32 mouse cellular contexts compared by ENCODE assay signal in the genomic region with DNA sequence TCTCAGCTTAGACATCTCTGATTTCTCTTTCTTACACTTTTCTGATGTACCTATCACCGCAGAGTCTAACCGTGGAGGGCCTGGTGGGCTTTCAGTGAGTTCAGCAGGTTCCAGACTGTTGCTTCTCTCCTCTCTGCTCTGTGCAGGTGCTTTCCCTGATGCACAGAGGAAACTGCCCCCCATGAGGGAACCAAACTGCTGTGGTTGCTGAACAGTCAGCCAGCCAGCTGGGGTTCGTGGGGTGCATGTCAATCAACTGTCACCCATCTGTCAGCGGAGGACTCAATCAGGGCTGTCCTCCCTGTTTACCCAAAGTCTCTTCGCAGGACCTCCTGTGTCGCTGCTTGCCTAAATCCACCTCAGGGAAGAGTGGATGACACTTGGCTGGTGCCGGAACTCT. TPM values are rescaled to one million over a fixed set of nuclear protein-coding genes. Genes with fewer than 3 reads are reported as not detected.
A peak's percentile ranks its signal among the peaks of the same experiment; 100 is the strongest.
DNase-seq lines count a peak whose midpoint lies in the region; ATAC-seq and TF ChIP-seq lines count a peak whose summit lies in the region.
"Had no signal": no experiment of that assay in that cellular context is flagged by ENCODE, and none has a peak within 500 bp of the region (broad histone marks: within the 10 kb centered on the region; RNA-seq: fewer than 3 reads in every experiment).

No protein-coding gene starts in this region.

- DNase-seq in B cell, adult 2 months, result peak; percentile 49
- DNase-seq in CH12.LX (ENCODE audit: extremely low read depth), result no peak
- DNase-seq in thymus, adult 18-20 months, result peak; percentile 55 to 62
- peak; percentile 64 for DNase-seq in thymus, postnatal 25 days
- DNase-seq in cerebellum, postnatal 25 days, result no peak
- DNase-seq in urinary bladder, adult 18-20 months (ENCODE audit: low spot score in 2 of 2), result no peak
- DNase-seq: adrenal gland, postnatal 14 days; cerebellum, adult 18-20 months; cerebellum, postnatal 10 days; gastrocnemius, postnatal 25 days; heart, postnatal 4 days; kidney, adult 18-20 months; kidney, postnatal 25 days; lung, adult 18-20 months; lung, postnatal 4 days; right cerebral cortex, postnatal 25 days; spleen, adult 18-20 months had no signal

- in situ Hi-C loops in CH12.LX (cut with MboI; ENCODE audit: low pct_ligation_motif_present, low pct_unique_long_range_greater_than_20kb, low sequenced_read_pairs), result loop anchor here (10.0 kb wide), 2 partner anchors 108 to 472 kb away; no protein-coding TSS in a partner anchor

- no peak for ATAC-seq in forebrain, embryonic 12.5 days (ENCODE audit: low FRiP score)
- ATAC-seq: forebrain, embryonic 13.5 days; inflammation-experienced regulatory T-cells, adult 6 months; lung, postnatal 0 days had no signal

- no peak overlapping the region for H3K4me2 ChIP-seq in CH12.LX (ENCODE audit: insufficient read depth, low read depth, poor library complexity, severe bottlenecking)
- H3K4me2 ChIP-seq in forebrain, embryonic 12.5 days, result no peak overlapping the region
- H3K4me2 ChIP-seq: embryonic facial prominence, embryonic 15.5 days; forebrain, embryonic 13.5 days; heart, embryonic 11.5 days; hindbrain, embryonic 13.5 days; kidney, embryonic 15.5 days; limb, embryonic 13.5 days; liver, embryonic 11.5 days; midbrain, embryonic 12.5 days; neural tube, embryonic 13.5 days; stomach, embryonic 15.5 days had no signal

- no peaks in the 10 kb centered on the region for H3K79me2 ChIP-seq in CH12.LX (replicated peaks; ENCODE audit: control insufficient read depth, extremely low read depth, insufficient read depth, poor library complexity, severe bottlenecking)

- dilution Hi-C loops in CH12.LX (cut with MboI; ENCODE audit: extremely low pct_ligation_motif_present, extremely low pct_unique_long_range_greater_than_20kb, low sequenced_read_pairs), result no loop called here

- peak overlapping the region in 1 of 3 experiments; percentile 25 for H3K4me3 ChIP-seq in CH12.LX (replicated peaks in 1 of 3; ENCODE audit: low read depth in 2 of 3, low read length in 2 of 3, poor library complexity in 1 of 3)
- H3K4me3 ChIP-seq in forebrain, embryonic 12.5 days (replicated peaks), result no peak overlapping the region
- H3K4me3 ChIP-seq: embryonic facial prominence, embryonic 10.5 days; embryonic facial prominence, embryonic 15.5 days; forebrain, embryonic 13.5 days; hindbrain, embryonic 13.5 days; kidney, embryonic 15.5 days; limb, embryonic 13.5 days; megakaryocyte, embryonic 14.5 days; midbrain, embryonic 12.5 days; neural tube, embryonic 13.5 days; stomach, embryonic 15.5 days had no signal

- peak; percentile 54 for TF ChIP-seq EP300 in CH12.LX (IDR thresholded peaks at IDR 0.05; ENCODE audit: low read length)

- no peak for TF ChIP-seq RAD21 in CH12.LX (IDR thresholded peaks at IDR 0.05; ENCODE audit: low read depth, low read length)

- no peaks in the 10 kb centered on the region for H3K36me3 ChIP-seq in CH12.LX (replicated peaks in 1 of 2; ENCODE audit: control insufficient read depth in 1 of 2, insufficient read depth in 1 of 2, low read length in 1 of 2)
- H3K36me3 ChIP-seq in forebrain, embryonic 12.5 days (replicated peaks), result no peaks in the 10 kb centered on the region
- H3K36me3 ChIP-seq: embryonic facial prominence, embryonic 10.5 days; embryonic facial prominence, embryonic 15.5 days; hindbrain, embryonic 13.5 days; kidney, embryonic 15.5 days; limb, embryonic 13.5 days; midbrain, embryonic 12.5 days; neural tube, embryonic 13.5 days; stomach, embryonic 15.5 days had no signal

- 71% methylated on average over 7 of the region's 7 CpGs for WGBS in forebrain, embryonic 12.5 days

- no peak for TF ChIP-seq POLR2A in CH12.LX (IDR thresholded peaks at IDR 0.05; ENCODE audit: low read depth, low read length)

- no peaks in the 10 kb centered on the region for H3K27me3 ChIP-seq in CH12.LX (replicated peaks)
- no peaks in the 10 kb centered on the region for H3K27me3 ChIP-seq in forebrain, embryonic 12.5 days
- H3K27me3 ChIP-seq: embryonic facial prominence, embryonic 15.5 days; forebrain, embryonic 13.5 days; hindbrain, embryonic 13.5 days; kidney, embryonic 15.5 days; limb, embryonic 13.5 days; midbrain, embryonic 12.5 days; neural tube, embryonic 13.5 days; stomach, embryonic 15.5 days had no signal

- H3K27ac ChIP-seq in CH12.LX (ENCODE audit: insufficient read depth, low read depth), result no peak overlapping the region
- no peak overlapping the region for H3K27ac ChIP-seq in forebrain, embryonic 12.5 days
- H3K27ac ChIP-seq: embryonic facial prominence, embryonic 10.5 days; embryonic facial prominence, embryonic 15.5 days; forebrain, embryonic 13.5 days; hindbrain, embryonic 13.5 days; kidney, embryonic 15.5 days; limb, embryonic 13.5 days; midbrain, embryonic 12.5 days; neural tube, embryonic 13.5 days; stomach, embryonic 15.5 days had no signal

- TF ChIP-seq CTCF in CH12.LX (conservative IDR thresholded peaks at IDR 0.05 in 1 of 2, IDR thresholded peaks at IDR 0.05 in 1 of 2; ENCODE audit: low read depth in 2 of 2, low read length in 2 of 2), result no peak

- peaks cover 11% of the 10 kb centered on the region for H3K9me3 ChIP-seq in CH12.LX (replicated peaks; ENCODE audit: low read length)
- no peaks in the 10 kb centered on the region for H3K9me3 ChIP-seq in forebrain, embryonic 12.5 days
- H3K9me3 ChIP-seq: embryonic facial prominence, embryonic 10.5 days; embryonic facial prominence, embryonic 15.5 days; forebrain, embryonic 13.5 days; hindbrain, embryonic 13.5 days; kidney, embryonic 15.5 days; limb, embryonic 13.5 days; midbrain, embryonic 12.5 days; neural tube, embryonic 13.5 days; stomach, embryonic 15.5 days had no signal

- H3K4me1 ChIP-seq in CH12.LX (ENCODE audit: control insufficient read depth in 1 of 2, insufficient read depth in 2 of 2), result peaks cover 6 to 38% of the 10 kb centered on the region in 2 experiments; a peak in 3 of 4 replicates
- H3K4me1 ChIP-seq in forebrain, embryonic 12.5 days, result no peaks in the 10 kb centered on the region
- H3K4me1 ChIP-seq: embryonic facial prominence, embryonic 10.5 days; embryonic facial prominence, embryonic 15.5 days; forebrain, embryonic 13.5 days; hindbrain, embryonic 13.5 days; kidney, embryonic 15.5 days; limb, embryonic 13.5 days; midbrain, embryonic 12.5 days; stomach, embryonic 15.5 days had no signal

- no peak overlapping the region for H3K9ac ChIP-seq in CH12.LX (ENCODE audit: insufficient read depth, low read depth)
- H3K9ac ChIP-seq in forebrain, embryonic 12.5 days, result no peak overlapping the region
- H3K9ac ChIP-seq: embryonic facial prominence, embryonic 15.5 days; forebrain, embryonic 13.5 days; hindbrain, embryonic 13.5 days; kidney, embryonic 15.5 days; limb, embryonic 13.5 days; midbrain, embryonic 12.5 days; neural tube, embryonic 13.5 days; stomach, embryonic 15.5 days had no signal

TF ChIP-seq in CH12.LX, 34 proteins besides CTCF, POLR2A, EP300 and RAD21:
- TF ChIP-seq UBTF (IDR thresholded peaks at IDR 0.05; ENCODE audit: low read depth, low read length) (no peak), NRF1 (IDR thresholded peaks at IDR 0.05; ENCODE audit: low read depth, low read length) (no peak), SIN3A (IDR thresholded peaks at IDR 0.05; ENCODE audit: low read length) (peak; percentile 58; the same call in 1 of the 2 replicates), RCOR1 (conservative IDR thresholded peaks at IDR 0.05; ENCODE audit: low read depth, low read length) (no peak), MAFK (IDR thresholded peaks at IDR 0.05; ENCODE audit: insufficient replicate concordance, low read length) (0 out of 2 replicates have a peak, but pooled peaks have one; percentile 19), ETS1 (conservative IDR thresholded peaks at IDR 0.05; ENCODE audit: low read depth, low read length) (peak; percentile 78), KAT2A (IDR thresholded peaks at IDR 0.05; ENCODE audit: insufficient replicate concordance, low read length) (no peak), BHLHE40 (IDR thresholded peaks at IDR 0.05; ENCODE audit: low read depth, low read length) (0 out of 2 replicates have a peak, but pooled peaks have one; percentile 18), MEF2A (IDR thresholded peaks at IDR 0.05; ENCODE audit: borderline replicate concordance, low read depth, low read length) (no peak), TCF12 (IDR thresholded peaks at IDR 0.05; ENCODE audit: low read depth, low read length) (peak; percentile 46; the same call in 1 of the 2 replicates)

RNA-seq across cellular contexts. Expression of a gene that starts 11.9 kb away (rescaled TPM):
- total RNA-seq in CH12.LX (2012; rRNA removed), result 0.59 and 0.80 TPM in 2 replicates
- total RNA-seq in CH12.LX (2014; rRNA removed), result not detected in 2 replicates
- polyA plus RNA-seq in CH12.LX (2012; ENCODE audit: insufficient read length, low read depth), result 0.87 and 1.1 TPM in 2 replicates
- 0.91 and 0.97 TPM in 2 replicates for polyA plus RNA-seq in forebrain, embryonic 12.5 days (2016; fragmentation: Nextera tagmentation; extraction: Ambion mirVana)
- total RNA-seq: gastrocnemius, postnatal 25 days had no signal

RNA-seq across cellular contexts. Expression of a gene that starts 12.8 kb away (rescaled TPM):
- total RNA-seq in CH12.LX (2012; rRNA removed), result 466 and 486 TPM in 2 replicates
- total RNA-seq in CH12.LX (2014; rRNA removed), result 650 and 656 TPM in 2 replicates
- 687 and 803 TPM in 2 replicates for polyA plus RNA-seq in CH12.LX (2012; ENCODE audit: insufficient read length, low read depth)
- polyA plus RNA-seq in forebrain, embryonic 12.5 days (2016; fragmentation: Nextera tagmentation; extraction: Ambion mirVana), result 1,113 and 1,114 TPM in 2 replicates

RNA-seq across cellular contexts. Expression of a gene that starts 36.3 kb away (rescaled TPM):
- 11.6 and 12.3 TPM in 2 replicates for total RNA-seq in CH12.LX (2012; rRNA removed)
- 16.3 and 20.0 TPM in 2 replicates for total RNA-seq in CH12.LX (2014; rRNA removed)
- polyA plus RNA-seq in CH12.LX (2012; ENCODE audit: insufficient read length, low read depth), result 24.6 and 24.7 TPM in 2 replicates
- 31.5 and 38.7 TPM in 2 replicates for polyA plus RNA-seq in forebrain, embryonic 12.5 days (2016; fragmentation: Nextera tagmentation; extraction: Ambion mirVana)

RNA-seq across cellular contexts. Expression of a gene that starts 56.7 kb away (rescaled TPM):
- total RNA-seq in CH12.LX (2012; rRNA removed) (21.0 and 23.8 TPM in 2 replicates), CH12.LX (2014; rRNA removed) (22.7 and 26.0 TPM in 2 replicates)
- 33.0 and 36.9 TPM in 2 replicates for polyA plus RNA-seq in CH12.LX (2012; ENCODE audit: insufficient read length, low read depth)
- 16.5 and 17.1 TPM in 2 replicates for polyA plus RNA-seq in forebrain, embryonic 12.5 days (2016; fragmentation: Nextera tagmentation; extraction: Ambion mirVana)

Comparison
In these comparisons a context has a peak if more than half of its experiments do, and no peak if none do; other contexts are left out.
1. DNase-seq: peak in B cell, adult 2 months (2 of 2), thymus, adult 18-20 months (2 of 2) and thymus, postnatal 25 days (single experiment); none in CH12.LX (single experiment), cerebellum, postnatal 25 days (0 of 2) and urinary bladder, adult 18-20 months (0 of 2).